Mouse (Mus musculus): ENCODE measurements around the gene Ppt2.

- no peak for TF ChIP-seq CTCF (conservative IDR thresholded peaks at IDR 0.05; ENCODE audit: insufficient read depth, insufficient read length, low read depth, low read length)
- TF ChIP-seq POLR2A (IDR thresholded peaks at IDR 0.05; ENCODE audit: low read depth, low read length) = no peak
These were observed 1.7 kb upstream of the Ppt2 start for GRCm38 (mm10) chr17:34629796-34630603.
